Mouse (Mus musculus) lung, embryonic 16.5 days (tissue): ENCODE results near the gene Scn4b. TPM values are rescaled to one million over a fixed set of nuclear protein-coding genes. Genes with fewer than 3 reads are reported as not detected.

Source experiments
- ATAC-seq: fragments of 200-750 bp; cut with Nextera tagmentation; 2 replicates; pipeline ENCODE4 v1.8.0; 2017; ENCODE audit warnings: low read depth, mild to moderate bottlenecking, moderate library complexity
- H3K27ac ChIP-seq: fragments of 300-500 bp; sonication (generic); 2 replicates; pipeline ENCODE4 v1.5.1; 2014; ENCODE audit warnings: mild to moderate bottlenecking, control low read depth, low read length
- H3K27me3 ChIP-seq: fragments of 300-500 bp; sonication (generic); 2 replicates; pipeline ENCODE4 v1.6.1; 2014; ENCODE audit warnings: low read depth, low read length, mixed read lengths; ENCODE audit not compliant: control insufficient read depth, insufficient read depth
- H3K36me3 ChIP-seq: fragments of 300-500 bp; sonication (generic); 2 replicates; pipeline ENCODE4 v1.6.1; 2014; ENCODE audit warnings: low read length; ENCODE audit not compliant: control insufficient read depth, insufficient read depth
- H3K4me1 ChIP-seq: fragments of 300-500 bp; sonication (generic); replicated peaks from 2 replicates; pipeline ENCODE4 v1.6.1; 2014; ENCODE audit warnings: low read length, mixed read lengths; ENCODE audit not compliant: control insufficient read depth, insufficient read depth
- H3K4me2 ChIP-seq: fragments of 300-500 bp; sonication (generic); 2 replicates; pipeline ENCODE4 v1.6.1; 2014; ENCODE audit warnings: low read depth, low read length, control low read depth
- H3K4me3 ChIP-seq: fragments of 300-500 bp; sonication (generic); 2 replicates; pipeline ENCODE4 v1.5.1; 2014; ENCODE audit warnings: mild to moderate bottlenecking, low read length, control low read depth
- H3K9ac ChIP-seq: fragments of 300-500 bp; sonication (generic); 2 replicates; pipeline ENCODE4 v1.6.1; 2014; ENCODE audit warnings: low read length, control low read depth
- H3K9me3 ChIP-seq: fragments of 300-500 bp; sonication (generic); 2 replicates; pipeline ENCODE4 v1.6.1; 2016; ENCODE audit warnings: low read length; ENCODE audit not compliant: control insufficient read depth
- WGBS: fragments of 180-500 bp; shearing (Covaris S2); extraction: QIAGEN DNeasy Blood & Tissue Kit; methylation state at CpG from one replicate; pipeline ENCODE4 v1.1.7; 2014; 5-methylcytosine and 5-hydroxymethylcytosine counted together
- polyA plus RNA-seq: library from polyadenylated mRNA; unstranded; fragments of >200 nt; fragmentation: Nextera tagmentation; extraction: Ambion mirVana; gene quantifications from 2 replicates; pipeline ENCODE4 v1.2.1, GENCODE M21; 2015

Scn4b gene
- polyA plus RNA-seq, 1 experiment from 2014 or later, result 0.89 TPM

DNA sequence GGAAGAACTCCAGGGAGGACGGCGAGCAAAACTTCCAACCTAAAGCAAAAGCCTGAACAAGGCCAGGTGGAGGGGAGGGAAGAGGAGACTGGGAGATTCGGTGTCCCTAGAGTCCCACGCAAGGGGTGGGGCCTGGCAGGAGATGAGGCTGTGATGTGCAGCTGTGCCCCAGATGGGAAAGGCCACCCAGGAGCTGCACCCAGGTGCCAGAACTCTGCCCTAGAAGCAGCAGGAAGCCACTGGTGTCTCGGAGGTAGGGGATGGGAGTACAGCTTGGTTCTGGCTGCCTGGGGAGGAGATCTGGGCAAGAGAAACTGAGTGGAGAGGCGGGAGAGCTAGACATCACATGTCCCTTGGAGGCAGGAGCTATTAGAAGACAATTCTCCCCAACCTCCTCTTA, 17.2 kb upstream of the Scn4b start:
- H3K9me3 ChIP-seq, result no peaks in the 10 kb centered on the region
- WGBS, result 53% methylated on average over 6 of the region's 6 CpGs
- ATAC-seq, result no peak

GRCm38 (mm10) chr9:45121769-45122168, 16.4 kb upstream of the Scn4b start:
- Histone ChIP-seq H3K9ac (no peak overlapping the region), H3K4me3 (peak overlapping the region; percentile 18), H3K27me3 (no peaks in the 10 kb centered on the region), H3K4me1 (peaks cover 6% of the 10 kb centered on the region; the same call in 1 of the 2 replicates), H3K27ac (no peak overlapping the region), H3K9me3 (no peaks in the 10 kb centered on the region), H3K36me3 (no peaks in the 10 kb centered on the region), H3K4me2 (peak overlapping the region; percentile 45)
- 2% methylated on average over 10 of the region's 10 CpGs for WGBS
- peak; percentile 70 for ATAC-seq

More for the DNA sequence above, 17.2 kb upstream of the Scn4b start:
- H3K9ac ChIP-seq, result no peak overlapping the region
- H3K36me3 ChIP-seq, result no peaks in the 10 kb centered on the region
- H3K4me1 ChIP-seq, result peaks cover 6% of the 10 kb centered on the region; the same call in 1 of the 2 replicates
- no peak overlapping the region for H3K4me2 ChIP-seq
- no peak overlapping the region for H3K4me3 ChIP-seq
- H3K27me3 ChIP-seq, result no peaks in the 10 kb centered on the region
- H3K27ac ChIP-seq, result no peak overlapping the region

DNA sequence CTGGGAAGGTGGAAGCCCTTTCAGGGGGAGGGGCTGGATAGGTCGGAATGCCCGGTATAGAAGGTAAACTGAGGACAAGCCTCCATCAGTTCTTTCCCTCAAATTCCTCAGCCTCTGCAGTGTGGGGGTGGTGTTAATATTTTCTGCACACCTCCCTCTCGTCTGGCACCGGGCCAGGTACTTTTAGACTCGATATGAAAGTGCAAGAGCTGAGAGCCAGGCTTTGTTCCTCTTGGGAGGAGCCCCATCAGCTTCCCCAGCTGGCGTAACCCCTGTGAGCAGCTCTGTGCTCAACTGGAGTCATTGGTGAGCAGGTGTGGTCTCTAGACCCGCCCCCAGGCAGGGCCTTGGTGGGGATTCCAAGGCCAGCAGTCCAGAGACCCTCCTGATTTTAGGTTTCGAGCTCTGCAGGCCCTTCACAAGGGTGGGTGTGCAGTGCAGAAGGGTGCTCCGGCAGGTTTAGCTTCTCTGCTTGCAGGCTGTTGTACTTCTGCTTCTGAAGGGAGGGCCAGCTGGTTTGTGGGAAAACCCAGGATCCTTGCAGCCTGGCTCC, 15.9 kb upstream of the Scn4b start:
- Histone ChIP-seq H3K9ac (no peak overlapping the region), H3K4me1 (peaks cover 6% of the 10 kb centered on the region; the same call in 1 of the 2 replicates), H3K4me3 (peak overlapping the region; percentile 18), H3K4me2 (peak overlapping the region; percentile 45), H3K27me3 (no peaks in the 10 kb centered on the region), H3K36me3 (no peaks in the 10 kb centered on the region), H3K27ac (peak overlapping the region; percentile 48), H3K9me3 (no peaks in the 10 kb centered on the region)
- ATAC-seq, result peak; percentile 81
- WGBS, result 21% methylated on average over 9 of the region's 9 CpGs

DNA sequence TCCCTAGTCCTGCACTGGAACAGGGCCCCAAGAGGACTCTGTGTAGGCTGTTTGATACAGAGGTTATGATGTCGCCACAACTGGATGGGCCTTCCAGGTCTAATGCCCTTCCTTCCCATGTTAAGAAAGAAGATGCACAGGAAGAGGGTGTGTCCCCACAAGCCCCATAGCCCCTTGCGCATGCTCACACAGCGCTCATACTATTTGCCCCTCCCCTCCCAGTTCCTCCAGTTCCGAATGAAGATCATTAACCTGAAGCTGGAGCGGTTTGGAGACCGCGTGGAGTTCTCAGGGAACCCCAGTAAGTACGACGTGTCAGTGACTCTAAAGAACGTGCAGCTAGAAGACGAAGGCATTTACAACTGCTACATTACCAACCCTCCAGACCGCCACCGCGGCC, 13.0 kb upstream of the Scn4b start:
- ATAC-seq, result no peak

DNA sequence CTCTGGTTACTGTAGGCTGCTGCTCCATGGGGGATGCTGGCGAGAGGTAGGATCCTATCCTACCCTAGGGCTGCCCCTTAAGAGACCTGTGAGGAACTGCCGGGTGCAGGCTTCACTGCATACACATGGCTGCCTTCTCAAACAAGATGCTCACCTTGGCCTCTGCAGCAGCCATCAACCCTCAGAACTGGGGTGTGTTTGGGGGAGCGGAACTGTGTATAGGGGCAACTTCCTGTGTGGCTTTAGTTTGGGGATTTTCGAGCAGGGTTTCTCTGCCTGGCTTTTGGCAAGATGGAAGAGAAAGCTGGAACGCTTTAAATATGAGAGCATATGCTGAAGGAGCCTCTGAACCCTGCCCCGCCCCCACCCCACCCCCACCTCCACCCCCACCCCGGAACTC, 11.3 kb upstream of the Scn4b start:
- Histone ChIP-seq H3K9ac (no peak overlapping the region), H3K27ac (no peak overlapping the region), H3K4me2 (no peak overlapping the region), H3K4me3 (no peak overlapping the region), H3K27me3 (no peaks in the 10 kb centered on the region), H3K36me3 (no peaks in the 10 kb centered on the region), H3K4me1 (no peaks in the 10 kb centered on the region; the same call in 1 of the 2 replicates), H3K9me3 (no peaks in the 10 kb centered on the region)
- 53% methylated on average over 7 of the region's 7 CpGs for WGBS
- no peak for ATAC-seq

More for the DNA sequence above, 13.0 kb upstream of the Scn4b start:
- Histone ChIP-seq H3K9me3 (no peaks in the 10 kb centered on the region), H3K9ac (no peak overlapping the region), H3K27me3 (no peaks in the 10 kb centered on the region), H3K4me1 (no peaks in the 10 kb centered on the region; the same call in 1 of the 2 replicates), H3K4me2 (no peak overlapping the region), H3K27ac (no peak overlapping the region), H3K4me3 (no peak overlapping the region), H3K36me3 (no peaks in the 10 kb centered on the region)
- 86% methylated on average over 14 of the region's 14 CpGs for WGBS

- Histone ChIP-seq H3K27ac (no peak overlapping the region), H3K4me3 (no peak overlapping the region), H3K27me3 (peaks cover 9% of the 10 kb centered on the region), H3K36me3 (no peaks in the 10 kb centered on the region), H3K9ac (no peak overlapping the region), H3K9me3 (no peaks in the 10 kb centered on the region), H3K4me2 (no peak overlapping the region), H3K4me1 (no peaks in the 10 kb centered on the region)
- WGBS, result 70% methylated on average over 3 of the region's 3 CpGs
- ATAC-seq, result no peak
These were observed 8.1 kb upstream of the Scn4b start for GRCm38 (mm10) chr9:45130119-45130518.

- no peak overlapping the region for H3K27ac ChIP-seq
- H3K4me2 ChIP-seq, result no peak overlapping the region
- H3K9me3 ChIP-seq, result no peaks in the 10 kb centered on the region
- H3K4me3 ChIP-seq, result no peak overlapping the region
- 18% methylated on average over 5 of the region's 5 CpGs for WGBS
- no peak overlapping the region for H3K9ac ChIP-seq
- ATAC-seq, result 0 out of 2 replicates have a peak, but pooled peaks have one; percentile 11
- peaks cover 42% of the 10 kb centered on the region for H3K27me3 ChIP-seq
- no peaks in the 10 kb centered on the region for H3K36me3 ChIP-seq
- H3K4me1 ChIP-seq, result peaks cover 4% of the 10 kb centered on the region
These were observed 4.5 kb upstream of the Scn4b start for GRCm38 (mm10) chr9:45133484-45134310.

DNA sequence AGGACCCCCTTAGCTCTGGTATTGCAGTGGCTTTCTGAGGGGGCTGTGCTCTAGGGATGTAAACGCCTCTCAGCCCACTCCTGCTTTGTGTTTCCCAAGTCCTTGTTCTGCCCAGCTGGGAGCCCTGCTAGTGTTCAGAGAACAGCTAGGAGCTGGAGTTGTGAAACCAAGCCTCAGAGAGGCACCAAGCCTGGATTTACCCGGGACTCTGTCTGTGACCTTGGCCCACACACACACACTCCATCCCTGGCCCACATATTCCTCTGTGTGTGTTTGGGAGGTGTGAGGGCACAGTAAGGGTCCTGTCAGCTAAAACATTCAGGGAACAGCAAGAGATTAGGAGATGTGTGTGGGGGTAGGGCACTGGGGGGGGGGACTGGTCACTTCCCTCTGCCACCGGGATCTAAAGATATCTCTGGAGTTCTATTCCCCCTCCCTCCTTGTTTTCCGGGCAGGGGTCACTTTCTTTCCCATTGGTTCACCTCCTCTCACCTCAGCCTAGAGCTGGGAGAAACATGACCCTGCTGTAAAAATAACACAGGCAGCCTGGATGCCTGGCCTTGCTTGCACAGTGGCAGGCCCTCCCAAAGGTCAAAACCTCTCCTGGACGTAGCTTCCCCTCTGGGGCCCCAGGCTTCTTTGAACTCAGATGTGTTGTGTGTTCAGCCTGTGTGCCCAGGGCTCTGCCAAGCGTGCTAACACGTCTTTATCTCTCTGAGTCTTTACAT, 1.6 kb upstream of the Scn4b start:
- Histone ChIP-seq H3K9me3 (no peaks in the 10 kb centered on the region), H3K4me1 (peaks cover 7% of the 10 kb centered on the region), H3K4me3 (no peak overlapping the region), H3K36me3 (no peaks in the 10 kb centered on the region), H3K27me3 (peaks cover 61% of the 10 kb centered on the region), H3K4me2 (no peak overlapping the region), H3K27ac (no peak overlapping the region), H3K9ac (no peak overlapping the region)
- ATAC-seq, result no peak
- 15% methylated on average over 7 of the region's 7 CpGs for WGBS

DNA sequence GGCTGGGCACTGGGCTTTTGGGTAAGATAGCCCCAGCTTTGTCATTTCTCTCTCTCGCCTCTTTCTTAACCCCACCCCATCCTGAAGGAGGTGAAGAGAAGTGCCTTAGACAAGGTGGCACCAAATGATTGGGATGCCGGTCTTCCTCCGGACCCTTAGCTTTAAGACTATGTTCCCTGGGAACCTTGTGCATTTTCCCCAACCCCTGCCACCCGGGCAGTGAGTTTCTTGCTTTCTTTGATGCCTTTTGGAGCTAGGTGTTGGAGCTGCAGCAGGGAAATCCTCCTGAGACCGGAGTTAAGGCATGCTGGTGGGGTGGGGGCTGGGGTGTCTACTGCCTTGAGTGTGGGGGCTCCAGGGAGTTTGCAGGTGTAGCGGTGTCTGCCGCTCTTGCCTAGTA, 887 bp downstream of the Scn4b start:
- H3K4me1 ChIP-seq, result peaks cover 7% of the 10 kb centered on the region
- peak overlapping the region; percentile 93 for H3K4me2 ChIP-seq
- peaks cover 75% of the 10 kb centered on the region for H3K27me3 ChIP-seq
- no peaks in the 10 kb centered on the region for H3K9me3 ChIP-seq
- H3K9ac ChIP-seq, result peak overlapping the region; percentile 47; the same call in 1 of the 2 replicates
- 4% methylated on average over 7 of the region's 7 CpGs for WGBS
- peak overlapping the region; percentile 55 for H3K4me3 ChIP-seq
- H3K36me3 ChIP-seq, result no peaks in the 10 kb centered on the region
- H3K27ac ChIP-seq, result no peak overlapping the region
- ATAC-seq, result no peak
